Mouse (Mus musculus) adrenal gland, adult 18-20 months (tissue): ENCODE data around the gene Ebpl. TPM values are rescaled to one million over a fixed set of nuclear protein-coding genes. Genes with fewer than 3 reads are reported as not detected.
"Not testable (repeated sequence)": the region's sequence is repeated elsewhere in the genome, so short reads cannot be mapped to it uniquely, and the experiment has no call there.

Source experiments
- DNase-seq, 2 experiments: peaks; one replicate each; pipeline ENCODE4 v3.0.0; 2021 to 2022; ENCODE audit warnings: low spot score in 2 of 2
- total RNA-seq, 2 experiments: library from RNA; stranded (reverse); gene quantifications; 1 replicate in 1 of 2; 2 replicates in 1 of 2; pipeline ENCODE4 v1.2.3; 2021

Gene Ebpl
- total RNA-seq, 2 experiments from 2014 or later, result 3.5 to 3.8 TPM

GRCm38 (mm10) chr14:61327618-61328450, 32.4 kb downstream of the Ebpl start:
- peak; percentile 26 to 31 for DNase-seq

- not testable (repeated sequence) for DNase-seq
These were observed 33.2 kb downstream of the Ebpl start for GRCm38 (mm10) chr14:61327007-61327406.

- no peak for DNase-seq
These were observed 37.5 kb downstream of the Ebpl start for GRCm38 (mm10) chr14:61322740-61323139.

- no peak for DNase-seq
These were observed 39.0 kb downstream of the Ebpl start for GRCm38 (mm10) chr14:61321200-61321599.

- peak in 1 of 2 experiments; percentile 38 for DNase-seq
These were observed 39.5 kb downstream of the Ebpl start for GRCm38 (mm10) chr14:61320765-61321164.

GRCm38 (mm10) chr14:61316861-61317260, 43.4 kb downstream of the Ebpl start:
- peak; percentile 38 to 51 for DNase-seq

- DNase-seq, result peak in 1 of 2 experiments; percentile 5
These were observed 49.3 kb downstream of the Ebpl start for GRCm38 (mm10) chr14:61310963-61311362.

GRCm38 (mm10) chr14:61310036-61310772, 50.0 kb downstream of the Ebpl start:
- DNase-seq, result no peak

GRCm38 (mm10) chr14:61309593-61309992, 50.6 kb downstream of the Ebpl start, which contains the start of gene Arl11:
TSS of gene Arl11 (plus strand) at chr14:61309753.
- no peak for DNase-seq

- DNase-seq, result no peak
These were observed 56.1 kb downstream of the Ebpl start for GRCm38 (mm10) chr14:61303969-61304609.

- DNase-seq, result no peak
These were observed 57.8 kb downstream of the Ebpl start for GRCm38 (mm10) chr14:61302428-61302827.

GRCm38 (mm10) chr14:61301323-61301722, 58.9 kb downstream of the Ebpl start:
- no peak for DNase-seq

- no peak for DNase-seq
These were observed 60.4 kb downstream of the Ebpl start for GRCm38 (mm10) chr14:61299810-61300209.

GRCm38 (mm10) chr14:61294738-61295079, 65.5 kb downstream of the Ebpl start:
- DNase-seq, result peak; percentile 45 to 47

- DNase-seq, result peak; percentile 46 to 51
These were observed 66.1 kb downstream of the Ebpl start for GRCm38 (mm10) chr14:61293884-61294737.

- peak in 1 of 2 experiments; percentile 49 for DNase-seq
These were observed 69.6 kb downstream of the Ebpl start for GRCm38 (mm10) chr14:61290664-61291063.

- DNase-seq, result no peak
These were observed 71.5 kb downstream of the Ebpl start for GRCm38 (mm10) chr14:61288606-61289286.
